Mouse (Mus musculus): ENCODE data around the gene Nol8.

Gene Nol8

DNA sequence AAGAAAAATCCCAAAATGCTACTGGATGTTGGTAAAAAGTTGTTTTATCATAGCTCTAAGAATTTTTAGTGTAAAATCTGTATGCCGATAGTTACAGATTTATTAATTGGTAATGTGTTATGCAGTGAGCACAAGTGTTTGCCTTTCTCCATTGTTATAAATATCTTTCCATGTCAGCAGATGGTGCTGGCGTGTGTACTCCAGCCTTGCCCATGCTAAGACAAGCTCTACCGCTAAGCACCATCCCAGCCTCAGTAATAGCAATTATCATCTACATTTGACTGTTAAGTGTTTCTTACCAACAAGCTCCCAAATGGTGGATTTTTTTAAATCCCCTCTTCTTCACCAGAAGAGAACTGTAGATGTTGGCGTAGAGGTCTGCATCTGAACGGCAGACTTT is 38.2 kb downstream of the Nol8 start:
- no peak for DNase-seq

DNA sequence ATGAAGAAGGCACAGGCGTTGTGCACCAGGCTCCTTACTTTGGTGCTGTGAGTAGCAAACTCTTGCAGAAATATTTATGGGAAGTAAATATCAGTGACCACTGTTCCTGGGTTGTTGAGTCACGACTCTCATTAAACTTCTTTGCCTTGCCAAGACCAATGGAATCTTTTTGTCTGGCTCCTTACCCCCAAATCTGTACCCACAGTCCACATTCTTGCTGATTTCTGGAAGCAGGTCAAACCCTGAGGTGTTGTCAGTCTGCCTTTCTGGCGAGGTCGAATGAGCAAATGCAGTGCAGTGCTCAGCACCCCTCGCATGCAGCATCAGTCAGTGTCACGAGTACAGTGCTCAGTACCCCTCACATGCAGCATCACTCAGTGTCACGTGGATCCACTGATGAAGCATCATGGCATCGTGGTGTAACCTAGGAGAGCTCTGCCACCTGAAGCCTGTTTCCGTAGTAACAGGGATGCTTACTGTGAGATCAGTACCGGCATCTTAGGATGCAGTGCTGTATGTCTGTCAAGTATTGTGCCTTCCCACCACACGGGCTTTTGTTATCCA is 50.4 kb downstream of the Nol8 start:
- DNase-seq, result no peak

DNA sequence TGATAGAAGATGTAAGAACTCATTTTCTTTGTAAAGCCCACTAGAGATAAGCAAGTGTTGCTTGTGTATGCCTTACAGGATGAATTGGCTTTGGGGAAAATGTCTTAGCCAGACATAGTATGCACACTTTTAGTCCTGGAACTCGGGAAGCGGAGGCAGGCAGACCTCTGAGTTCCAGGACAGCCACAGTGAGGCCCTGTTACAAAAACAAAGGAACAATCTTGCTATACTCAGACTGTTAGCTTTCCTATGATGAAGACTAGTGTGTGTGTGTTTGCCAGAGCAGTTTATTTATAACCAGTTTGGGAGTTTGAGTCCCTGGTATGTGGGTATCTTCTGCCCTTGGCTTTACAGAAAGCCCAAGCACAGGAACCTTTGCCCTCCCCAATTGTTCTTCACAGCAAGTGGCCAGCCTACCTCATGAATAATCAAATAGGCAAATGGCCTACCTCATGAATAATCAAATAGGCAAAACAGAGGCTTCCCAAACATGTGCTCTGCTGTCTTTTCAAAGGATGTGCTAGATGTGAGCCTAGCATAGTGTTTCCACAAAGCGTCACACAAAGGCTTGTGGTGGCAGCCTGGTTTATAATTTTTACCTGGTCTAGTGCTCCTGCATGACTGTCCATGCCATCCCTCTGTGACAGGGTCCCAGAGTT is 53.3 kb downstream of the Nol8 start:
- DNase-seq, result no peak

DNA sequence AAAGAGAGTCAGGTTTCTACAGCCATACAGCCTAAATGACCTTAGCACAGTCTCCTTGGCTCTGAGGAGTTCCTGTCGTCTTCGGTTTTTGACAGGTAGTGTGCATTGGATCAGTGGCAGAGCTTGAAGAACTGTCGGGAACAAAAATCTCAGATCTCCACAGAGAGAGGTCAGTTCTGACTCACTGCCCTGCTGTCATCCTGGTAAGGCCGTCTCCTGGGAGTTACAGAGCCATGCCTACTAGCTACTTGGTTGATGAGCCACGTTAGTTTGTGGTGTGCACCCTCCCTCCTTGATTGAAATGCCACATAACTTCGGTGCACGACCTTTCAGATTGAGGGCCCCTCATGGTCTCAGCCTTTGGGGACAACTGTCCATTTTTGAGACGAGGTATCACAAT is 55.4 kb downstream of the Nol8 start:
- DNase-seq, result no peak

DNA sequence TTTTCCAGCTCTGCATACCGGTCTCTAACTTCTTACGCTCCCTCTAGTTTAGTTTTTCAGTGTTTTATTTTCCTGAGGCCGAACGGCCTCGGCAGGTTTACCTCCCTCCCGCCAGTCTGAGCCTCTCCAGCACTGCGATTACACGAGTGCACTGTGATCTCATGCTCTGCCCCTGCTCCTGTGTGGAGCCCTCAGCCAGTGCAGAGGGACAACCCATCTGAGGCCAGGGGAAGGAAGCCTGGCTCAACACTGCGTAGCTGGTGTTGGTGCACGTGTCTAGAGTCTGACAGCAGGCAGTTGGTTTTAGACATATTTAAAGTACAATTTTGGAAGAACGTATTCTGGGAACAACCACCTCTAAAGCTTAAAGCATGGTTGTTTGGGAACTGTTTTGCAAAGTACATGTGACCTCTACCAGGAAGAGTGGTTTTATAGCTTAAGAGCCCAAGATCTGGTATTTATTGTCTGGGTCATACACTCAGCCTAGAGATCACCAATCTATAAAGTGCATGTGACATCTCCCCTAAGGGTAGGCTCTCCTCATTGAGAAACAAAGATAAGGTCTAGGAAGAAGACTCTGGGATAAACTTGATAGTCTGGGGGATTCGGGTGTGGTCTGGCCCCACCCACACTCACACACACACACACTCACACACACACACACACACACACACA is 59.3 kb downstream of the Nol8 start:
- DNase-seq, result no peak

DNA sequence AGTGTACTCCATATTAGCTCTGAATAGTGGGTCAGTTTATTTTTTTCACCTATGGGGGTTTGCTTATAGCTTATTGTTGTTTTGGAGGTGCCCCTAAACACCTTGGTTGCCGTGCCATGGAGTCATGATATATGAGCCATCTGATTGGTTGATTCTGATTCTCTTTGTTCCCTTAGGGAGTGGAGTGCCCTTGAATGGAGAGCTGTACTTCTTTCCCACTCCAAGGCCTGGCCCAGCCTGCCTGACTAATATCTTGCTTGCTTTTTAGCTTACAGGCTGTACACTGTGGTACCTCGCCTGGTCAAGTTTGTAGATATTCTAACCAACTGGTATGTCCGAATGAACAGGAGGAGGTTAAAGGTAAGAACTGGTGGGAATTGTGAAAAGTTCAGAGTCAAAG is 66.4 kb downstream of the Nol8 start:
- DNase-seq, result no peak
